Mouse (Mus musculus) G1E (cell line): ENCODE measurements at regions not wholly inside any gene's neighbourhood (a gene's known extent, or its start where the extent isn't known, plus 50 kb on each side); places are given as distances from the start of the nearest gene placed in this dataset.

Source experiments
- CTCF ChIP-seq: IDR thresholded peaks from 2 replicates; pipeline ENCODE4 v1.5.1; 2012; ENCODE audit warnings: low read depth, low read length, inconsistent platforms, mixed read lengths
- GATA1 ChIP-seq: IDR thresholded peaks from 2 replicates; pipeline ENCODE4 v1.6.1; 2012; ENCODE audit warnings: borderline replicate concordance, low read length, inconsistent platforms, mixed read lengths
- TAL1 ChIP-seq: conservative IDR thresholded peaks from 2 replicates; pipeline ENCODE4 v1.6.1; 2012; ENCODE audit warnings: low read depth, low read length, inconsistent platforms, mixed read lengths

GRCm38 (mm10) chr7:138606363-138606964 lies 208.9 kb upstream of the Tcerg1l start:
- no peak for TF ChIP-seq CTCF
- TF ChIP-seq GATA1, result no peak
- no peak for TF ChIP-seq TAL1
